Mouse (Mus musculus): ENCODE results near the gene Abcb10.

DNA sequence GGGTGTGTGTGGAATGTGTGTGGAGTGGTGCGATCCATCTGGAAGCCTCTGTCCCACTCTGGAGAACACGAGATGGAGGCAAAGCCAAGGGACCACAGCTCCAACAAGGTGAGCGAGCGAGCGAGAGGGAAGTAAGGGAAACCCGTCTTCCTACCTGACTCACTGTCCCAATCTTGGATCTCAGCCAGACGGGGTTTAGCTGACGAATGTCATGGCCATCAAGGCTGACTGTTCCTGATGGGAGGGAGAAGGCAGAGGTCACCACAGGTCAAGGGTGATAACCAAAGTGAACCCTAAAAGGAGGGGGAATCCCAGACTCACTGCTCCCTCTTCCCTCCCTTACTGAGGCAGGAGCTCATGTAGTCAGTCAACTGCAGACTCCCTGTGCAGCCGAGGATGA is 22.9 kb downstream of the Abcb10 start:
- TF ChIP-seq CTCF (IDR thresholded peaks at IDR 0.05; ENCODE audit: control insufficient read depth, insufficient read depth, insufficient replicate concordance, low read depth, low read length) (no peak), POLR2A (IDR thresholded peaks at IDR 0.05; ENCODE audit: control insufficient read depth, low read depth, low read length) (no peak)
